Mouse (Mus musculus): ENCODE measurements at regions not wholly inside any gene's neighbourhood (a gene's known extent, or its start where the extent isn't known, plus 50 kb on each side); places are given as distances from the start of the nearest gene placed in this dataset.
"Not testable (repeated sequence)": the region's sequence is repeated elsewhere in the genome, so short reads cannot be mapped to it uniquely, and the experiment has no call there.

GRCm38 (mm10) chr12:115008434-115008833 lies 1039.1 kb upstream of the Zfp386 start:
- no peak overlapping the region for H3K4me3 ChIP-seq (ENCODE audit: insufficient read depth, low read depth, low read length)
- no peak overlapping the region for H3K27ac ChIP-seq (replicated peaks; ENCODE audit: insufficient read depth, low read depth, low read length)
- DNase-seq (ENCODE audit: extremely low read depth, low read depth, low spot score), result no peak
- H3K9ac ChIP-seq (ENCODE audit: low read depth, low read length), result no peak overlapping the region
- 40% methylated on average over 2 of the region's 2 CpGs for WGBS
- TF ChIP-seq POLR2A (IDR thresholded peaks at IDR 0.05; ENCODE audit: extremely low read depth, insufficient read depth, low read length) (no peak), CTCF (IDR thresholded peaks at IDR 0.05; ENCODE audit: low read depth, low read length) (no peak)
- H3K4me1 ChIP-seq (ENCODE audit: control insufficient read depth, insufficient read depth, low read length), result no peaks in the 10 kb centered on the region
- H3K27me3 ChIP-seq (ENCODE audit: control insufficient read depth, insufficient read depth, low read length), result no peaks in the 10 kb centered on the region
- H3K36me3 ChIP-seq (ENCODE audit: control insufficient read depth, insufficient read depth, low read length), result no peaks in the 10 kb centered on the region
- H3K79me2 ChIP-seq (ENCODE audit: control insufficient read depth, insufficient read depth, low read length), result no peaks in the 10 kb centered on the region

- Histone ChIP-seq H3K79me2 (ENCODE audit: control insufficient read depth, insufficient read depth, low read length) (no peaks in the 10 kb centered on the region), H3K4me3 (ENCODE audit: insufficient read depth, low read depth, low read length) (no peak overlapping the region), H3K4me1 (ENCODE audit: control insufficient read depth, insufficient read depth, low read length) (no peaks in the 10 kb centered on the region), H3K27ac (replicated peaks; ENCODE audit: insufficient read depth, low read depth, low read length) (no peak overlapping the region), H3K9ac (ENCODE audit: low read depth, low read length) (no peak overlapping the region), H3K36me3 (ENCODE audit: control insufficient read depth, insufficient read depth, low read length) (no peaks in the 10 kb centered on the region), H3K27me3 (ENCODE audit: control insufficient read depth, insufficient read depth, low read length) (no peaks in the 10 kb centered on the region)
- no peak for DNase-seq (ENCODE audit: extremely low read depth, low read depth, low spot score)
- no peak for TF ChIP-seq CTCF (IDR thresholded peaks at IDR 0.05; ENCODE audit: low read depth, low read length)
- 79% methylated on average over 3 of the region's 3 CpGs for WGBS
Measured at GRCm38 (mm10) chr12:115012751-115013150, 1034.8 kb upstream of the Zfp386 start.

- Histone ChIP-seq H3K27ac (replicated peaks; ENCODE audit: insufficient read depth, low read depth, low read length) (no peak overlapping the region), H3K79me2 (ENCODE audit: control insufficient read depth, insufficient read depth, low read length) (no peaks in the 10 kb centered on the region), H3K36me3 (ENCODE audit: control insufficient read depth, insufficient read depth, low read length) (no peaks in the 10 kb centered on the region), H3K27me3 (ENCODE audit: control insufficient read depth, insufficient read depth, low read length) (no peaks in the 10 kb centered on the region), H3K4me3 (ENCODE audit: insufficient read depth, low read depth, low read length) (no peak overlapping the region), H3K9ac (ENCODE audit: low read depth, low read length) (no peak overlapping the region), H3K4me1 (ENCODE audit: control insufficient read depth, insufficient read depth, low read length) (no peaks in the 10 kb centered on the region)
- DNase-seq (ENCODE audit: extremely low read depth, low read depth, low spot score), result no peak
- WGBS, result 70% methylated on average over 1 of the region's 1 CpGs
- no peak for TF ChIP-seq POLR2A (IDR thresholded peaks at IDR 0.05; ENCODE audit: extremely low read depth, insufficient read depth, low read length)
- no peak for TF ChIP-seq CTCF (IDR thresholded peaks at IDR 0.05; ENCODE audit: low read depth, low read length)
Measured at GRCm38 (mm10) chr12:115023742-115024141, 1023.8 kb upstream of the Zfp386 start.

GRCm38 (mm10) chr12:115034438-115035129 lies 1012.9 kb upstream of the Zfp386 start:
- Histone ChIP-seq H3K27ac (replicated peaks; ENCODE audit: insufficient read depth, low read depth, low read length) (no peak overlapping the region), H3K36me3 (ENCODE audit: control insufficient read depth, insufficient read depth, low read length) (no peaks in the 10 kb centered on the region), H3K27me3 (ENCODE audit: control insufficient read depth, insufficient read depth, low read length) (no peaks in the 10 kb centered on the region), H3K79me2 (ENCODE audit: control insufficient read depth, insufficient read depth, low read length) (no peaks in the 10 kb centered on the region), H3K4me1 (ENCODE audit: control insufficient read depth, insufficient read depth, low read length) (no peaks in the 10 kb centered on the region), H3K4me3 (ENCODE audit: insufficient read depth, low read depth, low read length) (no peak overlapping the region), H3K9ac (ENCODE audit: low read depth, low read length) (no peak overlapping the region)
- no peak for DNase-seq (ENCODE audit: extremely low read depth, low read depth, low spot score)
- WGBS, result 71% methylated on average over 3 of the region's 3 CpGs
- TF ChIP-seq CTCF (IDR thresholded peaks at IDR 0.05; ENCODE audit: low read depth, low read length) (no peak), POLR2A (IDR thresholded peaks at IDR 0.05; ENCODE audit: extremely low read depth, insufficient read depth, low read length) (no peak)

GRCm38 (mm10) chr12:115055080-115055479 lies 992.4 kb upstream of the Zfp386 start:
- WGBS, result 69% methylated on average over 4 of the region's 4 CpGs
- TF ChIP-seq CTCF (IDR thresholded peaks at IDR 0.05; ENCODE audit: low read depth, low read length) (no peak), POLR2A (IDR thresholded peaks at IDR 0.05; ENCODE audit: extremely low read depth, insufficient read depth, low read length) (no peak)

GRCm38 (mm10) chr12:115059954-115060353 lies 987.6 kb upstream of the Zfp386 start:
- DNase-seq (ENCODE audit: extremely low read depth, low read depth, low spot score); H3K9ac ChIP-seq (ENCODE audit: low read depth, low read length); H3K27me3 ChIP-seq (ENCODE audit: control insufficient read depth, insufficient read depth, low read length); H3K27ac ChIP-seq (replicated peaks; ENCODE audit: insufficient read depth, low read depth, low read length); H3K36me3 ChIP-seq (ENCODE audit: control insufficient read depth, insufficient read depth, low read length); H3K4me3 ChIP-seq (ENCODE audit: insufficient read depth, low read depth, low read length); H3K4me1 ChIP-seq (ENCODE audit: control insufficient read depth, insufficient read depth, low read length); H3K79me2 ChIP-seq (ENCODE audit: control insufficient read depth, insufficient read depth, low read length): not testable (repeated sequence)

More at GRCm38 (mm10) chr12:115055080-115055479, 992.4 kb upstream of the Zfp386 start:
- no peak overlapping the region for H3K4me3 ChIP-seq (ENCODE audit: insufficient read depth, low read depth, low read length)
- no peak overlapping the region for H3K27ac ChIP-seq (replicated peaks; ENCODE audit: insufficient read depth, low read depth, low read length)
- H3K36me3 ChIP-seq (ENCODE audit: control insufficient read depth, insufficient read depth, low read length), result no peaks in the 10 kb centered on the region
- H3K27me3 ChIP-seq (ENCODE audit: control insufficient read depth, insufficient read depth, low read length), result no peaks in the 10 kb centered on the region; the same call in 1 of the 2 replicates
- H3K79me2 ChIP-seq (ENCODE audit: control insufficient read depth, insufficient read depth, low read length), result no peaks in the 10 kb centered on the region
- DNase-seq (ENCODE audit: extremely low read depth, low read depth, low spot score), result no peak
- H3K9ac ChIP-seq (ENCODE audit: low read depth, low read length), result no peak overlapping the region
- no peaks in the 10 kb centered on the region for H3K4me1 ChIP-seq (ENCODE audit: control insufficient read depth, insufficient read depth, low read length)
